Mouse (Mus musculus): ENCODE data around the gene Psg17. TPM values are rescaled to one million over a fixed set of nuclear protein-coding genes. Genes with fewer than 3 reads are reported as not detected.

Psg17 gene
- polyA plus RNA-seq, 1 experiment from 2014 or later, result not detected

GRCm38 (mm10) chr7:18839865-18840264 is 18.5 kb upstream of the Psg17 start, which contains the start of gene Mill2:
TSS of gene Mill2 (plus strand) at chr7:18839966.
- peak within 1 kb of the TSS; percentile 35 for H3K4me3 ChIP-seq (replicated peaks; ENCODE audit: low read length)
- 0 out of 2 replicates have a peak, but pooled peaks have one; percentile 20 for ATAC-seq
- H3K27me3 ChIP-seq (replicated peaks; ENCODE audit: control insufficient read depth, insufficient read depth, low read length), result no peaks in the 10 kb centered on the region
- H3K4me1 ChIP-seq (replicated peaks; ENCODE audit: control insufficient read depth, insufficient read depth, low read length), result peaks cover 4% of the 10 kb centered on the region; the same call in 1 of the 2 replicates
- WGBS, result 24% methylated on average over 3 of the region's 3 CpGs
- peak within 1 kb of the TSS; percentile 50 for H3K4me2 ChIP-seq (ENCODE audit: low read length)
- H3K9ac ChIP-seq (replicated peaks; ENCODE audit: low read depth, low read length), result peak within 1 kb of the TSS; percentile 42
- no peaks in the 10 kb centered on the region for H3K36me3 ChIP-seq (ENCODE audit: control insufficient read depth, insufficient read depth)
- H3K27ac ChIP-seq (ENCODE audit: low read length), result peak within 1 kb of the TSS; percentile 53; the same call in 1 of the 2 replicates
- H3K9me3 ChIP-seq (ENCODE audit: control insufficient read depth, low read length), result no peaks in the 10 kb centered on the region

DNA sequence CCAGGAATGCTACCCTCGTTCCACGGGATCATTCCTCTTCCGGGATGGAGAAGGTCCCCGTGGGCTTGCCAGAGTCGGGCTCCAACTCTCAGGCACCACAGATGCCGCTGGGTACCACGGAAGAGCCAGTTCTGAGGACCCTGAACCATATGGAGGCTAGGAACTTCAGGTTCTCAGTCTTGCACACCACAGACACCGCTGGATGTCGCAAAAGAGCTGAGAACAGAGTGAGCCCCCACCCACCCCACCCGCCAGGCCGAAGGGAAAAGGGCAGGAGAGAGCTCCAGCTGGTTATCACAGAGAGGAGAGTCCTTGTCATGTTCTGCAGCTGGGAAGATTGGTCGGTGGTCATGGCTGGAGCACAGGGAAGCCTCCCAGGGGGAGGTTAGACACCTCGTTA is 10.9 kb upstream of the Psg17 start:
- Histone ChIP-seq H3K36me3 (ENCODE audit: control insufficient read depth, insufficient read depth) (no peaks in the 10 kb centered on the region), H3K27me3 (replicated peaks; ENCODE audit: control insufficient read depth, insufficient read depth, low read length) (no peaks in the 10 kb centered on the region), H3K27ac (ENCODE audit: low read length) (no peak overlapping the region), H3K9ac (replicated peaks; ENCODE audit: low read depth, low read length) (no peak overlapping the region), H3K4me1 (replicated peaks; ENCODE audit: control insufficient read depth, insufficient read depth, low read length) (no peaks in the 10 kb centered on the region), H3K4me3 (replicated peaks; ENCODE audit: low read length) (no peak overlapping the region), H3K9me3 (ENCODE audit: control insufficient read depth, low read length) (no peaks in the 10 kb centered on the region), H3K4me2 (ENCODE audit: low read length) (no peak overlapping the region)
- WGBS, result 47% methylated on average over 13 of the region's 13 CpGs
- ATAC-seq, result no peak

DNA sequence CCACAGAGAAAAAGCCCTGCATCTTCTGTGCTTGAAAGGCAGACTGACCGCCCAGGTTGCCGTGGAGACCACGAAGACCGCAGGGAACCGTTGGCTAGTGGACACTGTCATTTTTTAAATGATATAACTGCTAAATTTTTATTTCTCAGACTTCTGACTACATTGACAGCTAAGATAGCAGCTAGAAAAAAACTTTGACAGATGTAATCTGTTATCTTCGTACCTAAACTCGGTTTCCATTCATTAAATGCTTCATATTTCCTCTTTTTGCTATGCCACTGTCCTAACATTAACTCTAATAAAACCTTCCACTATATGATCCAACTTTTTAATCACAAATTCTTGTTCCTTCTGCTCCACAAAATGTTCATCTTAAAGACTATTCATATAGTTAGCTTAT is 8.1 kb upstream of the Psg17 start:
- Histone ChIP-seq H3K4me1 (replicated peaks; ENCODE audit: control insufficient read depth, insufficient read depth, low read length) (no peaks in the 10 kb centered on the region), H3K9me3 (ENCODE audit: control insufficient read depth, low read length) (no peaks in the 10 kb centered on the region), H3K27me3 (replicated peaks; ENCODE audit: control insufficient read depth, insufficient read depth, low read length) (no peaks in the 10 kb centered on the region), H3K27ac (ENCODE audit: low read length) (no peak overlapping the region), H3K9ac (replicated peaks; ENCODE audit: low read depth, low read length) (no peak overlapping the region), H3K36me3 (ENCODE audit: control insufficient read depth, insufficient read depth) (no peaks in the 10 kb centered on the region), H3K4me2 (ENCODE audit: low read length) (no peak overlapping the region), H3K4me3 (replicated peaks; ENCODE audit: low read length) (no peak overlapping the region)
- ATAC-seq, result no peak
- 87% methylated on average over 7 of the region's 7 CpGs for WGBS

GRCm38 (mm10) chr7:18828592-18828991 is 7.2 kb upstream of the Psg17 start:
- H3K4me1 ChIP-seq (replicated peaks; ENCODE audit: control insufficient read depth, insufficient read depth, low read length), result no peaks in the 10 kb centered on the region
- H3K4me2 ChIP-seq (ENCODE audit: low read length), result no peak overlapping the region
- no peak for ATAC-seq
- no peaks in the 10 kb centered on the region for H3K27me3 ChIP-seq (replicated peaks; ENCODE audit: control insufficient read depth, insufficient read depth, low read length)
- no peak overlapping the region for H3K27ac ChIP-seq (ENCODE audit: low read length)
- H3K4me3 ChIP-seq (replicated peaks; ENCODE audit: low read length), result no peak overlapping the region
- H3K9ac ChIP-seq (replicated peaks; ENCODE audit: low read depth, low read length), result no peak overlapping the region
- WGBS, result 60% methylated on average over 9 of the region's 9 CpGs
- no peaks in the 10 kb centered on the region for H3K9me3 ChIP-seq (ENCODE audit: control insufficient read depth, low read length)
- no peaks in the 10 kb centered on the region for H3K36me3 ChIP-seq (ENCODE audit: control insufficient read depth, insufficient read depth)

DNA sequence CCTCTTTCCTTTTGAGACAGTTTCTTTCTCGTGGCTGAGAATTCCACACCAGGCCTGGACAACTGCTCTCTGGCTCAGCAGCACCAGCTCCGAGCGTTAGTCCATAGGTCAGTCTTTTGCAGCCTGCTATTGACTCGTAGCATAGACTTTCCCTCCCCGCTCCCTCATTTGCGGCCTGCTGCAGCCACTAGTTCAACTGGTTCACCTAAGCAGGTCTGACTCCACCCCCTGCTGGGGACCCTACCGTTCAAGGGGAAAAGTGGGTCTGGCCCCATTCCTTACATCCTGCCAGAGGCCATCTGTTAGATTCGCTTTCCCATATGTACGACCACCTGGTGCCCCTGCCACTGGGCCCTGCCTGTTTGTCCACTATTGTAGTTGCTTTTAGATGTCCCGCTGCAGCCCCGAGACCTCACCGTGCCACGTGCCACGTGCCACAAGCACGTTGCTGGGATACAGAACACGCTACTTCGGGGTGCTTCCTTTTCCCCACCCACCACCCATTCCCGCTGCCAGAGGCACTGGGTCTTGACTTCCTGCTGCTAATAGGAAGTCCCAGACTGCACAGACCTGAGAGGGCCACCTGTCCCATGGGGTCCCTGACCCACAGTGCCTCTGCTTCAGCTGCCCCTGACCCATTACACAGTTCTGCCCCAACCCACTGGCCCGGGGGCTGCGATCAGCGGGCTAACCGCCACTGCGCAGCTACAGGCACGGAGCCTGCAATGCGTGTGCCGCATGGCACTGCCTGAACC is 6.6 kb upstream of the Psg17 start:
- Histone ChIP-seq H3K9ac (replicated peaks; ENCODE audit: low read depth, low read length) (no peak overlapping the region), H3K27me3 (replicated peaks; ENCODE audit: control insufficient read depth, insufficient read depth, low read length) (no peaks in the 10 kb centered on the region), H3K27ac (ENCODE audit: low read length) (no peak overlapping the region), H3K4me3 (replicated peaks; ENCODE audit: low read length) (no peak overlapping the region), H3K4me1 (replicated peaks; ENCODE audit: control insufficient read depth, insufficient read depth, low read length) (no peaks in the 10 kb centered on the region), H3K4me2 (ENCODE audit: low read length) (no peak overlapping the region), H3K9me3 (ENCODE audit: control insufficient read depth, low read length) (no peaks in the 10 kb centered on the region), H3K36me3 (ENCODE audit: control insufficient read depth, insufficient read depth) (no peaks in the 10 kb centered on the region)
- 64% methylated on average over 26 of the region's 26 CpGs for WGBS
- no peak for ATAC-seq

DNA sequence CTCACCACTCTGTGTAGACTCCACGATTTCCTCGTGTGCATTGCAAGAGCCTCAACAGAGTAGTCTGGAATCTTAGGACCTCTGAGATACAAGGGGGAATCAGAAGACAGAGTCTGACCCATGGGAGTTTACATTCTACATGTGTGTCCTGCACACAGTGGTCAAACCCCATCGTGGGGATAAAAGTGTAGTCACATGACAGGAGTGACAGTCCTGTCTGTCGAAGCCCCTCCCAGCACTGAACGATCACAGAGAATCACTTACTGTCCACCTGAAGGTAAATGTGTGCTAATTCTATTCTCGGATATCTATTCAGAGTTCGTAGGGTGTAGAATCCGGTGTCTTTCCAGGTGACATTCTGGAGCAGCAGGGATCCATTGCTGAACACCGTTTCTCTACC is 3.1 kb downstream of the Psg17 start:
- H3K36me3 ChIP-seq (ENCODE audit: control insufficient read depth, insufficient read depth), result no peaks in the 10 kb centered on the region
- no peak for ATAC-seq

GRCm38 (mm10) chr7:18803526-18803925 is 17.9 kb downstream of the Psg17 start:
- Histone ChIP-seq H3K4me2 (ENCODE audit: low read length) (no peak overlapping the region), H3K27ac (ENCODE audit: low read length) (no peak overlapping the region), H3K4me3 (replicated peaks; ENCODE audit: low read length) (no peak overlapping the region), H3K27me3 (replicated peaks; ENCODE audit: control insufficient read depth, insufficient read depth, low read length) (no peaks in the 10 kb centered on the region; the same call in 1 of the 2 replicates), H3K4me1 (replicated peaks; ENCODE audit: control insufficient read depth, insufficient read depth, low read length) (no peaks in the 10 kb centered on the region), H3K9ac (replicated peaks; ENCODE audit: low read depth, low read length) (no peak overlapping the region), H3K9me3 (ENCODE audit: control insufficient read depth, low read length) (no peaks in the 10 kb centered on the region), H3K36me3 (ENCODE audit: control insufficient read depth, insufficient read depth) (no peaks in the 10 kb centered on the region)
- no peak for ATAC-seq

More for the DNA sequence above, 3.1 kb downstream of the Psg17 start:
- Histone ChIP-seq H3K4me3 (replicated peaks; ENCODE audit: low read length) (no peak overlapping the region), H3K27me3 (replicated peaks; ENCODE audit: control insufficient read depth, insufficient read depth, low read length) (no peaks in the 10 kb centered on the region), H3K9ac (replicated peaks; ENCODE audit: low read depth, low read length) (no peak overlapping the region), H3K27ac (ENCODE audit: low read length) (no peak overlapping the region), H3K4me1 (replicated peaks; ENCODE audit: control insufficient read depth, insufficient read depth, low read length) (no peaks in the 10 kb centered on the region), H3K9me3 (ENCODE audit: control insufficient read depth, low read length) (no peaks in the 10 kb centered on the region), H3K4me2 (ENCODE audit: low read length) (no peak overlapping the region)
- 86% methylated on average over 9 of the region's 9 CpGs for WGBS

GRCm38 (mm10) chr7:18799129-18799528 is 22.3 kb downstream of the Psg17 start:
- no peaks in the 10 kb centered on the region; the same call in 1 of the 2 replicates for H3K27me3 ChIP-seq (replicated peaks; ENCODE audit: control insufficient read depth, insufficient read depth, low read length)
- H3K36me3 ChIP-seq (ENCODE audit: control insufficient read depth, insufficient read depth), result no peaks in the 10 kb centered on the region
- H3K4me2 ChIP-seq (ENCODE audit: low read length), result no peak overlapping the region
- WGBS, result 41% methylated on average over 3 of the region's 3 CpGs
- no peak overlapping the region for H3K27ac ChIP-seq (ENCODE audit: low read length)
- ATAC-seq, result no peak
- no peaks in the 10 kb centered on the region for H3K4me1 ChIP-seq (replicated peaks; ENCODE audit: control insufficient read depth, insufficient read depth, low read length)
- no peaks in the 10 kb centered on the region for H3K9me3 ChIP-seq (ENCODE audit: control insufficient read depth, low read length)
- no peak overlapping the region for H3K9ac ChIP-seq (replicated peaks; ENCODE audit: low read depth, low read length)
- H3K4me3 ChIP-seq (replicated peaks; ENCODE audit: low read length), result no peak overlapping the region

GRCm38 (mm10) chr7:18798420-18798819 is 23.0 kb downstream of the Psg17 start, which contains the start of gene Psg19:
TSS of gene Psg19 (minus strand) at chr7:18798520.
- H3K4me2 ChIP-seq (ENCODE audit: low read length), result no peak within 1 kb of the TSS
- H3K9ac ChIP-seq (replicated peaks; ENCODE audit: low read depth, low read length), result no peak within 1 kb of the TSS
- 97% methylated on average over 1 of the region's 1 CpGs for WGBS
- no peak within 1 kb of the TSS for H3K27ac ChIP-seq (ENCODE audit: low read length)
- H3K9me3 ChIP-seq (ENCODE audit: control insufficient read depth, low read length), result no peaks in the 10 kb centered on the region
- H3K4me1 ChIP-seq (replicated peaks; ENCODE audit: control insufficient read depth, insufficient read depth, low read length), result no peaks in the 10 kb centered on the region
- no peaks in the 10 kb centered on the region for H3K36me3 ChIP-seq (ENCODE audit: control insufficient read depth, insufficient read depth)
- ATAC-seq, result no peak
- no peak within 1 kb of the TSS for H3K4me3 ChIP-seq (replicated peaks; ENCODE audit: low read length)
- no peaks in the 10 kb centered on the region; the same call in 1 of the 2 replicates for H3K27me3 ChIP-seq (replicated peaks; ENCODE audit: control insufficient read depth, insufficient read depth, low read length)

Measured in forebrain, embryonic 16.5 days (tissue).